Mouse (Mus musculus) ES-Bruce4 (cell line): ENCODE measurements around the gene Pex16.

Experiments
- CTCF ChIP-seq: IDR thresholded peaks from one replicate; pipeline ENCODE4 v1.8.1; 2011; ENCODE audit warnings: low read depth, low read length
- EP300 ChIP-seq: IDR thresholded peaks from 2 replicates; pipeline ENCODE4 v1.6.1; 2011; ENCODE audit warnings: low read depth, low read length; ENCODE audit not compliant: insufficient read depth
- POLR2A ChIP-seq: IDR thresholded peaks from one replicate; pipeline ENCODE4 v1.8.1; 2011; ENCODE audit warnings: low read length; ENCODE audit not compliant: insufficient read depth

DNA sequence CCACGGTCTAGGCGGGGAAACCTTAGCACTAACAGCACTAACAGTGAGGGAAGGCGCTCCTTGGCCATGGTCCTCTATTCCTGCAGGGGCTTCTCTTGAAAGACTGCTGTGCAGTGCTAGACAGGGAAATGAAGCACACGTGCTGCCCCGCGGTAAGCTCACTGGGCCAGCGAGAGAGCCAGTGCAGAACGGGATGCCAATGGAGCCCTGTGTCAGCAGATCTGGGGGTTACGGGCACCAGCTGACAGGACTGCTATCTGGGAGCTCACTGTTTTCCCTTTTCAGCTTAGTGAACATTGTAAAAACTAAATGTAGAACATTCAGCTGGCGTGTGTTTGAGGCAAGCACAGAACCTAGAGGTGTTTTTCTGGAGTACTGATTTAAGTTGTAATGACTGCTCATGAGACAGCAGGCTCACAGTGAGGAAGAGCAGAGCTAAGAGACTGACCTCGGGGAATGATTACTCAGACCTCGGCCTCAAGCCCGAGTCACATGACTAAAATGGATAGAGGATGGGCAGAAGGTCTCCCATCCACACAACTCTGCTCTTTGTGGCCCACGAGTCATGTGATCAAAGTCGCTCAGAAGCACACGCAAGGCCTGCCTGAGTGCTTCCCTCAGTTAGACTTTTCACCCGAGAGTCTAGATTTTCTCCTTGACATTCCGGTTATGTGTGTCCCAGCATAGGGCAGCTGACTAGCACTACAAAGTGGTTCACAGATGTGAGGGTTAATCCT, 34.0 kb downstream of the Pex16 start:
- TF ChIP-seq CTCF = no peak
- TF ChIP-seq EP300 = no peak
- no peak for TF ChIP-seq POLR2A
